Mouse (Mus musculus) liver, embryonic 11.5 days (tissue): Measurements from ENCODE around the gene Padi6. TPM values are rescaled to one million over a fixed set of nuclear protein-coding genes. Genes with fewer than 3 reads are reported as not detected.

Experiments used
- ATAC-seq: fragments of 200-750 bp; cut with Nextera tagmentation; replicated peaks from 2 replicates; pipeline ENCODE4 v1.8.0; 2017; ENCODE audit warnings: moderate number of reproducible peaks, mild to moderate bottlenecking, moderate TSS enrichment, moderate library complexity; ENCODE audit not compliant: low FRiP score
- DNase-seq: peaks from one replicate; pipeline ENCODE4 v3.0.0-alpha.2; 2017; ENCODE audit warnings: low spot score
- H3K27ac ChIP-seq: fragments of 300-500 bp; sonication (generic); 2 replicates; pipeline ENCODE4 v1.5.1; 2014; ENCODE audit warnings: mild to moderate bottlenecking, low read depth, low read length, control low read depth
- H3K27me3 ChIP-seq: fragments of 300-500 bp; sonication (generic); replicated peaks from 2 replicates; pipeline ENCODE4 v1.6.1; 2014; ENCODE audit warnings: low read length, mixed read lengths; ENCODE audit not compliant: control insufficient read depth, insufficient read depth
- H3K36me3 ChIP-seq: fragments of 300-500 bp; sonication (generic); 2 replicates; pipeline ENCODE4 v1.6.1; 2014; ENCODE audit warnings: mild to moderate bottlenecking, low read length, moderate library complexity, mixed read lengths; ENCODE audit not compliant: control insufficient read depth, insufficient read depth
- H3K4me1 ChIP-seq: fragments of 300-500 bp; sonication (generic); replicated peaks from 2 replicates; pipeline ENCODE4 v1.6.1; 2014; ENCODE audit warnings: low read length, mixed read lengths; ENCODE audit not compliant: control insufficient read depth, insufficient read depth
- H3K4me2 ChIP-seq: fragments of 300-500 bp; sonication (generic); 2 replicates; pipeline ENCODE4 v1.6.1; 2014; ENCODE audit warnings: mild to moderate bottlenecking, control low read depth, moderate library complexity
- H3K4me3 ChIP-seq: fragments of 300-500 bp; sonication (generic); 2 replicates; pipeline ENCODE4 v1.5.1; 2014; ENCODE audit warnings: low read depth, low read length, control low read depth
- H3K9ac ChIP-seq: fragments of 300-500 bp; sonication (generic); 2 replicates; pipeline ENCODE4 v1.6.1; 2014; ENCODE audit warnings: low read depth, low read length, control low read depth
- H3K9me3 ChIP-seq: fragments of 300-500 bp; sonication (generic); 2 replicates; pipeline ENCODE4 v1.6.1; 2016; ENCODE audit warnings: low read length, inconsistent platforms, mixed read lengths; ENCODE audit not compliant: control insufficient read depth
- WGBS: fragments of 180-500 bp; shearing (Covaris S2); extraction: QIAGEN DNeasy Blood & Tissue Kit; methylation state at CpG from one replicate; pipeline ENCODE4 v1.1.7; 2014; 5-methylcytosine and 5-hydroxymethylcytosine counted together
- polyA plus RNA-seq: library from polyadenylated mRNA; unstranded; fragments of >200 nt; fragmentation: Nextera tagmentation; extraction: Ambion mirVana; gene quantifications from 2 replicates; pipeline ENCODE4 v1.2.1, GENCODE M21; 2014

Gene Padi6
- polyA plus RNA-seq, 1 experiment from 2014 or later = not detected

- Histone ChIP-seq H3K27me3 (no peaks in the 10 kb centered on the region), H3K9me3 (no peaks in the 10 kb centered on the region), H3K27ac (no peak overlapping the region), H3K9ac (no peak overlapping the region), H3K4me2 (no peak overlapping the region), H3K36me3 (no peaks in the 10 kb centered on the region), H3K4me3 (no peak overlapping the region), H3K4me1 (no peaks in the 10 kb centered on the region)
- ATAC-seq = no peak
- 76% methylated on average over 14 of the region's 14 CpGs for WGBS
- no peak for DNase-seq
These were observed 38.1 kb upstream of the Padi6 start for GRCm38 (mm10) chr4:140780507-140780906.

DNA sequence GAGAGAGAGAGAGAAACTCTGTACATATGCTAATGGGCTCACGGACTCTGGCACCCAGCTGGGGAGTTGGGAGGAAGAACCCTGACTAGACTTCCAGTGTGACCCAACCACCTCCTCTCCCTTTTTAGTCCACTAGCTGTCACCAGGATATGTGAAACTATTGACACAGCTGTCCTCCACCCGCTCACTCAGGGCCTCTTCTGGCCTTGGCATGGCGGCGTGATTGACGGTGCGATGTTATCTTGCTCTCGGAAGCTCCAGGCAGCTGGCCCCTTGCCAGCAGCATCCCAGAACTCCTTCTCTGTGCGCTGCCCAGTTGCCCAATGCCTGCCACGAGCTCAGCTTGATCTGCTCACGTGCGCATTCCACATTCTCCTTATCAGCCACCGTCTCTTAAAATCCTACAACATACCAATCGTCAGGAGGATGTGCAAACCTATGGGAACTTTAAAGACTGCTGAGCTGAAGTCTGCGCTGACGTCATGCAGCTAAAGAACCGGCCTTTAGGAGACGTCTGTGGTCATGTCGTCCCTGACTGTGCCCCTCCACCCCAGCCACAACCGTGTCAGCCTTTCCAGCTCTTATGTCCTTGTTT is 37.5 kb upstream of the Padi6 start:
- H3K9ac ChIP-seq = no peak overlapping the region
- peak; percentile 36; the same call in 1 of the 2 replicates for ATAC-seq
- DNase-seq = no peak
- no peaks in the 10 kb centered on the region for H3K9me3 ChIP-seq
- no peaks in the 10 kb centered on the region for H3K27me3 ChIP-seq
- H3K36me3 ChIP-seq = no peaks in the 10 kb centered on the region
- no peak overlapping the region for H3K4me3 ChIP-seq
- no peak overlapping the region for H3K4me2 ChIP-seq
- H3K4me1 ChIP-seq = no peaks in the 10 kb centered on the region
- no peak overlapping the region for H3K27ac ChIP-seq
- 35% methylated on average over 19 of the region's 19 CpGs for WGBS

DNA sequence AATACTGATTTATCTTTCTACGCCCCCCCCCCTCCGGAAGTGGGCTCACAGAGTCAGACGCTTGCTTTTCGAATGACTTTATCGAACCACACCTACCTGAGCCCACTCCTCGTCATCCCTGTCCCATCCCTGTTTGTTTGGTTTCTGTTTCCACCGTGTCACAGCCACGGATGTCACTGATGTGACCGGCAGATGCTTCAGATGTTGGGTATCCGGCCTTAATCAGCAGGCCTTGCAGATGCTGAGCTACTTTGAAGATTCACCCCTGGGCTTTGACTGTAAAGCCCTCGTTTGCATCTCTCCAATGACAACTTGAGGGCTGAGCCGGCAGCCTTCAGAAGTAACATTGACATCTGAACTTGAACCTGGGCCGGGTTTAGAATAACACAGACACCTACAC is 34.2 kb upstream of the Padi6 start:
- ATAC-seq (no peak), DNase-seq (no peak)
- no peak overlapping the region for H3K9ac ChIP-seq
- H3K27me3 ChIP-seq = no peaks in the 10 kb centered on the region
- no peak overlapping the region for H3K27ac ChIP-seq
- no peaks in the 10 kb centered on the region for H3K4me1 ChIP-seq
- no peak overlapping the region for H3K4me2 ChIP-seq
- no peaks in the 10 kb centered on the region for H3K9me3 ChIP-seq
- 73% methylated on average over 13 of the region's 13 CpGs for WGBS
- H3K4me3 ChIP-seq = no peak overlapping the region
- H3K36me3 ChIP-seq = no peaks in the 10 kb centered on the region

GRCm38 (mm10) chr4:140775876-140776275 is 33.4 kb upstream of the Padi6 start:
- WGBS = 83% methylated on average over 10 of the region's 10 CpGs
- no peak for ATAC-seq
- Histone ChIP-seq H3K27me3 (no peaks in the 10 kb centered on the region), H3K9ac (no peak overlapping the region), H3K27ac (no peak overlapping the region), H3K9me3 (no peaks in the 10 kb centered on the region), H3K4me3 (no peak overlapping the region), H3K4me2 (no peak overlapping the region), H3K36me3 (no peaks in the 10 kb centered on the region), H3K4me1 (peaks cover 4% of the 10 kb centered on the region; the same call in 1 of the 2 replicates)
- DNase-seq = no peak

- Histone ChIP-seq H3K9ac (no peak overlapping the region), H3K9me3 (no peaks in the 10 kb centered on the region), H3K4me3 (no peak overlapping the region), H3K4me2 (no peak overlapping the region), H3K27ac (no peak overlapping the region), H3K27me3 (no peaks in the 10 kb centered on the region), H3K36me3 (no peaks in the 10 kb centered on the region), H3K4me1 (peaks cover 10% of the 10 kb centered on the region)
- WGBS = 81% methylated on average over 9 of the region's 9 CpGs
- DNase-seq (no peak), ATAC-seq (no peak)
These were observed 32.5 kb upstream of the Padi6 start for GRCm38 (mm10) chr4:140774893-140775292.

- no peak for DNase-seq
- ATAC-seq = no peak
- H3K27ac ChIP-seq = no peak within 1 kb of the TSS
- H3K9ac ChIP-seq = no peak within 1 kb of the TSS
- no peak within 1 kb of the TSS for H3K4me2 ChIP-seq
- no peaks in the 10 kb centered on the region for H3K9me3 ChIP-seq
- H3K4me1 ChIP-seq = peaks cover 10% of the 10 kb centered on the region
- no peaks in the 10 kb centered on the region for H3K36me3 ChIP-seq
- no peaks in the 10 kb centered on the region for H3K27me3 ChIP-seq
- WGBS = 76% methylated on average over 21 of the region's 21 CpGs
- H3K4me3 ChIP-seq = no peak within 1 kb of the TSS
These were observed 31.8 kb upstream of the Padi6 start, which contains the start of gene Padi4 for GRCm38 (mm10) chr4:140774025-140774800. TSS of gene Padi4 (minus strand) at chr4:140774236.

DNA sequence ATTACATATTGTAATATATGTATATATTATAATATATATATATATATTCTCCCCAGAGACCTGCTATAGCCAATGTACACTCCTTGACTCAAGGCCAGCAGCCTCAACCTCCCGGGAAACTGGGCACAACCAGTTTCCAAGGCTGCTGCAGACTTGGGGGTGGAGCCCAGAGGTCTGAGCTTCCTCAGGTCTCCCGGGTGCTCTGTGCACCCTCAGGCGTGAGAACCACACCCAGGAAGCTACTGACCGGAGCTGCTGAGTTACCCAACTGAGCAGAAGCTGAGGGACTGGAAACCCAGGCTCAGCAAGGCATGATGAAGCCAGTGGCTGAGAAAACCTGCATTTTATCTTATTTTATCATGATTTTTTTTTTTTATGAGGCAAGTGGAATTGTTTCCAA is 28.6 kb upstream of the Padi6 start:
- Histone ChIP-seq H3K4me3 (no peak overlapping the region), H3K27me3 (no peaks in the 10 kb centered on the region), H3K36me3 (no peaks in the 10 kb centered on the region), H3K4me1 (peaks cover 10% of the 10 kb centered on the region), H3K27ac (no peak overlapping the region), H3K9ac (no peak overlapping the region), H3K9me3 (no peaks in the 10 kb centered on the region), H3K4me2 (peak overlapping the region; percentile 3; the same call in 1 of the 2 replicates)
- ATAC-seq = no peak
- WGBS = 22% methylated on average over 4 of the region's 4 CpGs
- no peak for DNase-seq

DNA sequence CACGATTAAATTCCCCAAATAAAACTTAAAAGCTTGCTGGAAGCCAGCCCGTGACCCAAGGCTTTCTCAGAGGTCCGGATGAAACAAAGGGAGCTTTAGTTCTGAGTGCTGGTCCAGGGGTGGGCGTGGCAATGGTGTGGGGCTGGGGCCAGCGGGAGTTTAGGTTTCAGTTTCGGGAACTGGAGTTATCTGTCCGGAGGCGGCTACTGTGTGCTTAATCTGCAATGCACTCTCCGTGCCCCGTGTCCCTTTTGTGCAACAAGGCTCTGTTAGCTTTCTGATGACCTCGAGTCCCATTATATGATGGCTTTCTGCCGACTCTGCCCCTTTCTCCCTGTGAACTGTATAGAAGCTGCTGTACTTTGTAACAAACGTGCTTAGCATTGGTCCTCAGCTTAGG is 28.0 kb upstream of the Padi6 start:
- peak overlapping the region; percentile 39 for H3K4me3 ChIP-seq
- H3K9me3 ChIP-seq = no peaks in the 10 kb centered on the region
- no peaks in the 10 kb centered on the region for H3K27me3 ChIP-seq
- H3K9ac ChIP-seq = peak overlapping the region; percentile 30; the same call in 1 of the 2 replicates
- H3K4me2 ChIP-seq = peak overlapping the region; percentile 65
- ATAC-seq = peak; percentile 32; the same call in 1 of the 2 replicates
- peaks cover 10% of the 10 kb centered on the region for H3K4me1 ChIP-seq
- no peak overlapping the region for H3K27ac ChIP-seq
- peak; percentile 54 for DNase-seq
- H3K36me3 ChIP-seq = no peaks in the 10 kb centered on the region
- WGBS = 9% methylated on average over 13 of the region's 13 CpGs

DNA sequence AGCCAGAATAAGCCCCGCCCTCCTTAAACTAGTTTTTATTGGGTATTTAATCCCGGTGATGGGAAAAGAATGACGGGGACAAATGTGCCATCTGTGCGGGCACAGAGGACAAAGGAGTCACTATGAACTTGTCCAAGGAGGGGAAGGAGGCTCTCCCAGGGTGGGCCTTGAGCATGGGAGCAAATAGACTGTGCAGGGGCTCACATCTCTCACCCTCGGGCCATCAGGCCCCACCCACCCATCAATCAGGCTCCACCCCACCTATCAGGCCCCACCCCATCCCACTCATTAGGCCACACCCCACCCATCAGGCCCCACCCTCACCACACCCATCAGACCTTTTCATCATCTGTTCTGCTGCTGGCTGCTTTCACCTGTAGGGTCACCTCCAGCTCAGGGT is 26.5 kb upstream of the Padi6 start:
- no peak overlapping the region for H3K9ac ChIP-seq
- H3K27ac ChIP-seq = no peak overlapping the region
- WGBS = 76% methylated on average over 5 of the region's 5 CpGs
- peaks cover 10% of the 10 kb centered on the region for H3K4me1 ChIP-seq
- DNase-seq = no peak
- H3K4me2 ChIP-seq = no peak overlapping the region
- no peaks in the 10 kb centered on the region for H3K27me3 ChIP-seq
- no peaks in the 10 kb centered on the region for H3K9me3 ChIP-seq
- H3K36me3 ChIP-seq = no peaks in the 10 kb centered on the region
- no peak overlapping the region for H3K4me3 ChIP-seq
- peak; percentile 35; the same call in 1 of the 2 replicates for ATAC-seq
